Mouse (Mus musculus) heart, embryonic 11.5 days (tissue): ENCODE measurements around the gene Clec16a. TPM values are rescaled to one million over a fixed set of nuclear protein-coding genes. Genes with fewer than 3 reads are reported as not detected.

Source experiments
- ATAC-seq: fragments of 200-750 bp; cut with Nextera tagmentation; replicated peaks from 2 replicates; pipeline ENCODE4 v1.8.0; 2017; ENCODE audit warnings: moderate library complexity; ENCODE audit not compliant: insufficient number of reproducible peaks, low FRiP score, low TSS enrichment
- H3K27ac ChIP-seq: fragments of 300-500 bp; sonication (generic); 2 replicates; pipeline ENCODE4 v1.5.1; 2014; ENCODE audit warnings: mild to moderate bottlenecking, low read depth, low read length
- H3K27me3 ChIP-seq: fragments of 300-500 bp; sonication (generic); 2 replicates; pipeline ENCODE4 v1.6.1; 2014; ENCODE audit warnings: mild to moderate bottlenecking, low read length, mixed read lengths; ENCODE audit not compliant: control insufficient read depth, insufficient read depth
- H3K36me3 ChIP-seq: fragments of 300-500 bp; sonication (generic); 2 replicates; pipeline ENCODE4 v1.6.1; 2014; ENCODE audit warnings: mild to moderate bottlenecking, low read length, moderate library complexity, mixed read lengths; ENCODE audit not compliant: control insufficient read depth, insufficient read depth
- H3K4me1 ChIP-seq: fragments of 300-500 bp; sonication (generic); 2 replicates; pipeline ENCODE4 v1.6.1; 2014; ENCODE audit warnings: low read length; ENCODE audit not compliant: control insufficient read depth, insufficient read depth
- H3K4me2 ChIP-seq: fragments of 300-500 bp; sonication (generic); 2 replicates; pipeline ENCODE4 v1.6.1; 2014; ENCODE audit warnings: mild to moderate bottlenecking, moderate library complexity
- H3K4me3 ChIP-seq: fragments of 300-500 bp; sonication (generic); 2 replicates; pipeline ENCODE4 v1.5.1; 2014; ENCODE audit warnings: low read depth, low read length
- H3K9ac ChIP-seq: fragments of 300-500 bp; sonication (generic); 2 replicates; pipeline ENCODE4 v1.6.1; 2014; ENCODE audit warnings: mild to moderate bottlenecking, low read depth, low read length, moderate library complexity
- H3K9me3 ChIP-seq: fragments of 300-500 bp; sonication (generic); replicated peaks from 2 replicates; pipeline ENCODE4 v1.6.1; 2016; ENCODE audit warnings: low read length; ENCODE audit not compliant: control insufficient read depth
- WGBS: fragments of 180-500 bp; shearing (Covaris S2); extraction: QIAGEN DNeasy Blood & Tissue Kit; methylation state at CpG from one replicate; pipeline ENCODE4 v1.1.7; 2014; ENCODE audit not compliant: insufficient replicate concordance; 5-methylcytosine and 5-hydroxymethylcytosine counted together
- polyA plus RNA-seq: library from polyadenylated mRNA; unstranded; fragments of >200 nt; fragmentation: Nextera tagmentation; extraction: Ambion mirVana; gene quantifications from 2 replicates; pipeline ENCODE4 v1.2.1, GENCODE M21; 2014

Gene Clec16a
- polyA plus RNA-seq, 1 experiment from 2014 or later, result 39.1 TPM

DNA sequence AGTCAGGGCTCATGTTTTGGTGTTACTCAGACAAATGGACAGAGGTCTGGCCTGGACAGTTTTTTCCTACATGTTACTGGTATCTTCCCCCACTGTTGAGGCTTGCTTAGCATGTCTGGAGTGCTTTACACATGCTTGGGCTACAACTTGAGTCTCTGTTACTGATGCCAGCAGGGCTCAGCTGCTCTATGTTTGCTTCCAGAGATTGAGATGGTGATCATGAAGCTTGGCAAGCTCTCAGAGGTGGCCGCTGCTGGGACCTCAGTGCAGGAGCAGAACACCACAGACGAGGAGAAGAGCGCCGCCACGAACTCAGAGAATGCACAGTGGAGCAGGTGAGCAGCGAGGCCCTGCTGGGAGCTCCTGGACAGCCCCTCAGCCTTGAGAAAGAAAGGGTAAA lies 65.7 kb downstream of the Clec16a start:
- Histone ChIP-seq H3K36me3 (peaks cover 3% of the 10 kb centered on the region; the same call in 1 of the 2 replicates), H3K27ac (no peak overlapping the region), H3K9ac (no peak overlapping the region), H3K9me3 (no peaks in the 10 kb centered on the region), H3K4me1 (no peaks in the 10 kb centered on the region), H3K4me3 (no peak overlapping the region), H3K27me3 (no peaks in the 10 kb centered on the region), H3K4me2 (no peak overlapping the region)
- ATAC-seq, result no peak
- WGBS, result 87% methylated on average over 6 of the region's 6 CpGs

DNA sequence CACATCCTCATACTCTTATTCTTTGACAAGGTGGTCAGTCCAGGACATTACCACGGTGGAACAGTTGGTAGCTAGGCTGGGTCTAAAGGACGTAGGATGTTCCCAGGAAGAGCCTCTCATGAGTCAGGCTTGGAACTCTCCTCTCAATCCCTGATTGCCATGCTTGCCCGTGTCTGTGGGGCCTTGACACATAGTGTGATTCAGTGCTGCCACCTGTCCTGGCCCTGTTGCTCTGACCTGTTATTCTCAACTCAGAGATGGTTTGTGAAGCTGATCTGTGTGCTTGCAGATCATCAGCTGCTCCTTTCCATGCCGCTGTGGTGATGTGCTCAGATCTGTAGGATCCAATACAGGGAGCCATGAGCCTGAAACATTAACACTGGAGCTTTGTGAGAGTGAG lies 66.2 kb downstream of the Clec16a start:
- Histone ChIP-seq H3K27me3 (no peaks in the 10 kb centered on the region), H3K4me1 (no peaks in the 10 kb centered on the region), H3K4me2 (no peak overlapping the region), H3K4me3 (no peak overlapping the region), H3K36me3 (peaks cover 7% of the 10 kb centered on the region; the same call in 1 of the 2 replicates), H3K9ac (no peak overlapping the region), H3K27ac (no peak overlapping the region), H3K9me3 (no peaks in the 10 kb centered on the region)
- ATAC-seq, result no peak
- 81% methylated on average over 4 of the region's 4 CpGs for WGBS

DNA sequence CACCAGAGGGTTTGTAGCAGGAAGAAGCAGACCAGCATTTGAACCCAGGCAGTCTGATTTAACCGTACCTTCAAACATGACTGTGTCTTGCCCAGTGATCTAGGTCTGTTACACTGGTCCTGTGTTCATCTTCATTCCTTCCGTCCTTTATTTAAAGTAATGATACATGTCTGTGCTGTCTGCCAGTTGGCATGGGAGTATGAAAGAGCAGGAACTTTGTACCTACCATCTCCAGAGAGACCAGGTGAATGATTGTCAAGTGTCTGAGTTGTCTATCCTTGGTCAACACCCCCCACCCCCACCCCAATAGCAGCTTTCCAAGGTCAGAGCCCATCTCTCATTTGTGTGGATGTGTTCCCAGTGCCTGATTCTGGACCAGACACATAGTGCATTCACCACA lies 68.9 kb downstream of the Clec16a start:
- no peaks in the 10 kb centered on the region for H3K4me1 ChIP-seq
- no peak overlapping the region for H3K4me3 ChIP-seq
- no peaks in the 10 kb centered on the region for H3K27me3 ChIP-seq
- WGBS, result 92% methylated on average over 2 of the region's 2 CpGs
- no peaks in the 10 kb centered on the region for H3K9me3 ChIP-seq
- peaks cover 7% of the 10 kb centered on the region; the same call in 1 of the 2 replicates for H3K36me3 ChIP-seq
- no peak overlapping the region for H3K9ac ChIP-seq
- H3K4me2 ChIP-seq, result no peak overlapping the region
- no peak for ATAC-seq
- no peak overlapping the region for H3K27ac ChIP-seq

DNA sequence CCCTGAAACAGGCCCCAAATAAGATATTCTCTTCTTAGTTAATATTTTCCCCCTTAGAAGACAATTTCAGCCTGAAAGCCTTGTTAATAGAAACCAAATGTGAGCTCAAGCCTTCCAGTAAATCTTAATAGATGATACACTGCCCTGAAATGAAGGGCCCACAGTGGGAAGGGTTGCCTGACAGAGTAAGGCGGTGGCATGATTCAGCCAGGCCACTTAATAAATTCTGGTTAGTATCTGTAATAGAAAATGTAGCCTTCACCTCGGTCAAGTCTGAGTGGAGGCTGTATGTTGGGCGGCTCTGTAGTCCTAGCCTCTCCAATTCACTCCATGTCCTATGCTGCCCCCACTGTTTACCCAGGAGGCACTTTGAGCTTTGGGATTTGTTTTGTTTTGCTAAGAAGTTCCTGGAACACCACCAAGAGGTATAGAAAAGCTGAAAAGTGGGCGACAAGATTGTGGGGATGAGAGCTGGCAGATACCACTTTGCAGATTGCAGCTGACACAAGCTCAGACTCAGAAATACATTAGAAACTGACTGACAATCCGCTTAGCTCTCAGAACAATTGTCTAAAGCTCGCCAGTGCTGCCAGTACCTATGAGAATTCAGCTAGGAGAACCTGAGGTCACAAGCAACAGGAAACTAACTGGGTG lies 75.9 kb downstream of the Clec16a start:
- no peak overlapping the region for H3K4me3 ChIP-seq
- peaks cover 1% of the 10 kb centered on the region; the same call in 1 of the 2 replicates for H3K36me3 ChIP-seq
- H3K9ac ChIP-seq, result no peak overlapping the region
- H3K27me3 ChIP-seq, result no peaks in the 10 kb centered on the region
- H3K27ac ChIP-seq, result no peak overlapping the region
- H3K4me1 ChIP-seq, result 0 out of 2 replicates have a peak, but pooled peaks cover 3% of the 10 kb centered on the region
- no peak for ATAC-seq
- no peak overlapping the region for H3K4me2 ChIP-seq
- H3K9me3 ChIP-seq, result no peaks in the 10 kb centered on the region
- 61% methylated on average over 6 of the region's 6 CpGs for WGBS

DNA sequence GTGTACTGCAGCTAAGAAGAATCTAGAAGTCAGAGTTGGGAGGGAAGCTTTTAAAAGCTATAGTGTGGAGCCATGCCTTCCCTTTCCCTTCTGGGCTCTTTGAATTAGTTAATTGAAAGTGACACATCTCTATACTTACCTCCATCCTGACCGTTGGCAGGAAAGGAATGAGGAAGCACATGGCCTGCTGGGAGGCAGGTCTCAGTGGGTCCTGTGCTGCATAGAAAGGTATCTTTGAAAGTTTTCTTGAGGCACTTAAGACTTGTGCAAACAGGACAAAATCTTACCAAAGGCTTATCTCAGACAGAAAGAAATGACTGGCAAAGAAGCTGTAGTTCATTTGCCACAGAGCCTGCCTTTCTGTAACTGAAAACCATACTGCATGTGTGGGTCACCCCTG lies 76.6 kb downstream of the Clec16a start:
- H3K9me3 ChIP-seq, result no peaks in the 10 kb centered on the region
- no peak overlapping the region for H3K9ac ChIP-seq
- no peak for ATAC-seq
- 0 out of 2 replicates have a peak, but pooled peaks cover 3% of the 10 kb centered on the region for H3K4me1 ChIP-seq
- H3K36me3 ChIP-seq, result no peaks in the 10 kb centered on the region; the same call in 1 of the 2 replicates
- no peak overlapping the region for H3K4me2 ChIP-seq
- WGBS, result 42% methylated on average over 1 of the region's 1 CpGs
- H3K27ac ChIP-seq, result no peak overlapping the region
- no peaks in the 10 kb centered on the region for H3K27me3 ChIP-seq
- H3K4me3 ChIP-seq, result no peak overlapping the region

DNA sequence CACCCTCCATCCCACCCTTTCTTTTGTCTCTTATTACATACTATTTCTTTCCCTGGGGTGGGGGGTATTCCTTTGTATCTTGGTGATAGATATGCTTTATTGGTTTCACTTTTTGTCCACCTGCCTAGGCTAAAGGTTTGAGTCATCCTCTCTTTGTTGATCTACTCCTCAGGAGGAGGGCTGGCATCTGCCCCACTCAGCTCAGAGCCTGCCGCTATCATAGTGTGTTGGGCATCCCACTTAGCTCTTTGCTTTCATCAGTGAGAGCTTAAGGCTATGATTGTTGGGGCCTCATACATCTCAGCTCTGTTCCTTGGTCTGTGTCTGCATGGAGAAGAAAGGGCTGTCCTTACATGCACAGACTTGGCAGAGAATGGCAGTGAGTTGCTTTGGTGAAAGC lies 81.0 kb downstream of the Clec16a start:
- no peak for ATAC-seq
- no peak overlapping the region for H3K27ac ChIP-seq
- no peak overlapping the region for H3K4me2 ChIP-seq
- H3K9me3 ChIP-seq, result no peaks in the 10 kb centered on the region
- no peaks in the 10 kb centered on the region for H3K27me3 ChIP-seq
- peaks cover 14% of the 10 kb centered on the region for H3K4me1 ChIP-seq
- WGBS, result 89% methylated on average over 1 of the region's 1 CpGs
- H3K36me3 ChIP-seq, result no peaks in the 10 kb centered on the region; the same call in 1 of the 2 replicates
- H3K4me3 ChIP-seq, result no peak overlapping the region
- no peak overlapping the region for H3K9ac ChIP-seq

DNA sequence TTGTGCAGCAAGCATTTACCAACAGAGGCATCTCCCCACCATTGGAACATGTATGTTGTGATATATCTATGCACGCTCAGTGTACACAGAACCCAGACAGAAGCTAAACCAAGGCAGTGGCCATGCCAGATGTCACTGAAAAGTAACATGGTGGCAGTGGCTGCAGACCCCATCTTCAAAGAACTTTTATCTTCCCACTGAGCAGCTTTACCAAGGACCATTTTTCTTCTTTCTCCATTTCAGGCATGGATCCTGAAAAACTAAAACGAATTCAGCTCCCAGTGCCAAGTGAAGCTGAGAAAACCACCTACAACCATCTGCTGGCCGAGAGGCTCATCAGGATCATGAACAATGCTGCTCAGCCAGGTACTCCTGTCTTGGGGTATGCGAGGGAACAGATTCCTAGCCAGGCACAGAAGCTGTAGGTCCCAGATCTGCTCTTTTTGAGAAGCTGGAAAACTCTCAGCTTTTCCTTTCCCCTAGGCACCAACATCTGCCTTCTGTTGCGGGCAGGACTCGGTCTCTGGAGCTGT lies 82.1 kb downstream of the Clec16a start:
- ATAC-seq, result no peak
- H3K9me3 ChIP-seq, result no peaks in the 10 kb centered on the region
- no peak overlapping the region for H3K27ac ChIP-seq
- no peak overlapping the region for H3K4me2 ChIP-seq
- H3K4me3 ChIP-seq, result no peak overlapping the region
- no peaks in the 10 kb centered on the region for H3K27me3 ChIP-seq
- WGBS, result 85% methylated on average over 6 of the region's 6 CpGs
- H3K36me3 ChIP-seq, result no peaks in the 10 kb centered on the region; the same call in 1 of the 2 replicates
- peaks cover 11% of the 10 kb centered on the region for H3K4me1 ChIP-seq
- no peak overlapping the region for H3K9ac ChIP-seq

DNA sequence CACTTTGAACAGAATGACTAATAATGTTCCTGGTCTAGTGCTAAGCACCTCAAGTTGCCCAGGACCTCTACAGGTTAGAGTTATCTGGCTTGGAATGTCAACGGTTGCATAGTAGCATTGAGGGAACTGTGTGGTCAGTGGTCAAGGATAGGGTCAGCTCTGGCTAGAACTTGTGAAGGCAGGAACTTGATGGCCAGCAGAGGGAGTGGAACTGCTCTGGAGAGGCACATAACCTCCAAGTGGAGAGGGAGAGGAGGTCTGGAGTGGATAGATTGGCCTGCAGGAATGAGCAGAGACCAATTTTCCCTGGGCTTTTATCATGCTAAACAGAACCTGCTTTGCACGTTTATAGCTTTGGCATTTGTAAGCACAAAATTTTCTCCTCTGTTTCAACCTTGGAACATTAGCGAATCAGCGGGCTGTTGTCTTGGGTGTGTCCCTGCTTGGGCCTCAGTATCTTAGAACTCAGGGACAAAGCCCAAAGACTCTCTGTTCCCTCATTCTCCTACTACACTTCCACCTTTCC lies 83.0 kb downstream of the Clec16a start:
- no peak overlapping the region for H3K4me2 ChIP-seq
- WGBS, result 75% methylated on average over 4 of the region's 4 CpGs
- H3K9ac ChIP-seq, result no peak overlapping the region
- no peak for ATAC-seq
- no peaks in the 10 kb centered on the region for H3K9me3 ChIP-seq
- no peak overlapping the region for H3K27ac ChIP-seq
- peaks cover 11% of the 10 kb centered on the region for H3K4me1 ChIP-seq
- H3K36me3 ChIP-seq, result no peaks in the 10 kb centered on the region; the same call in 1 of the 2 replicates
- H3K27me3 ChIP-seq, result no peaks in the 10 kb centered on the region
- H3K4me3 ChIP-seq, result no peak overlapping the region
